Mouse (Mus musculus): ENCODE measurements around the gene Utrn. TPM values are rescaled to one million over a fixed set of nuclear protein-coding genes. Genes with fewer than 3 reads are reported as not detected.

The Utrn gene
- polyA plus RNA-seq (2012; ENCODE audit: insufficient read depth, insufficient read length, missing spikeins) = 27.9 and 42.7 TPM in 2 replicates

- peak within 1 kb of the TSS; percentile 90 for H3K27ac ChIP-seq (replicated peaks; ENCODE audit: low read depth, low read length)
- peak within 1 kb of the TSS; percentile 97 for H3K4me3 ChIP-seq (ENCODE audit: insufficient read depth, low read depth, low read length)
- H3K4me1 ChIP-seq (ENCODE audit: control insufficient read depth, insufficient read depth, insufficient read length, low read length) = peaks cover 5% of the 10 kb centered on the region
Measured at GRCm38 (mm10) chr10:12869029-12869671, at the start of gene Utrn. Gene Utrn, minus strand, starts transcription at chr10:12869365.

GRCm38 (mm10) chr10:12917626-12918025 lies 48.5 kb upstream of the Utrn start:
- no peak overlapping the region for H3K4me3 ChIP-seq (ENCODE audit: insufficient read depth, low read depth, low read length)

GRCm38 (mm10) chr10:12916376-12916775 lies 47.2 kb upstream of the Utrn start:
- Histone ChIP-seq H3K27ac (replicated peaks; ENCODE audit: low read depth, low read length) (no peak overlapping the region), H3K4me3 (ENCODE audit: insufficient read depth, low read depth, low read length) (no peak overlapping the region), H3K4me1 (ENCODE audit: control insufficient read depth, insufficient read depth, insufficient read length, low read length) (peaks cover 2% of the 10 kb centered on the region; the same call in 1 of the 2 replicates)

More at GRCm38 (mm10) chr10:12917626-12918025, 48.5 kb upstream of the Utrn start:
- no peaks in the 10 kb centered on the region for H3K4me1 ChIP-seq (ENCODE audit: control insufficient read depth, insufficient read depth, insufficient read length, low read length)
- H3K27ac ChIP-seq (replicated peaks; ENCODE audit: low read depth, low read length) = no peak overlapping the region

- no peak overlapping the region for H3K4me3 ChIP-seq (ENCODE audit: insufficient read depth, low read depth, low read length)
- H3K27ac ChIP-seq (replicated peaks; ENCODE audit: low read depth, low read length) = no peak overlapping the region
- peaks cover 2% of the 10 kb centered on the region; the same call in 1 of the 2 replicates for H3K4me1 ChIP-seq (ENCODE audit: control insufficient read depth, insufficient read depth, insufficient read length, low read length)
Measured at GRCm38 (mm10) chr10:12915826-12916225, 46.7 kb upstream of the Utrn start.

- Histone ChIP-seq H3K4me3 (ENCODE audit: insufficient read depth, low read depth, low read length) (no peak overlapping the region), H3K4me1 (ENCODE audit: control insufficient read depth, insufficient read depth, insufficient read length, low read length) (peaks cover 2% of the 10 kb centered on the region; the same call in 1 of the 2 replicates), H3K27ac (replicated peaks; ENCODE audit: low read depth, low read length) (no peak overlapping the region)
Measured at GRCm38 (mm10) chr10:12914203-12914602, 45.0 kb upstream of the Utrn start.

- Histone ChIP-seq H3K27ac (replicated peaks; ENCODE audit: low read depth, low read length) (peak overlapping the region; percentile 65), H3K4me3 (ENCODE audit: insufficient read depth, low read depth, low read length) (peak overlapping the region; percentile 49)
Measured at GRCm38 (mm10) chr10:12911981-12912530, 42.9 kb upstream of the Utrn start.

GRCm38 (mm10) chr10:12911451-12911850 lies 42.3 kb upstream of the Utrn start:
- Histone ChIP-seq H3K4me1 (ENCODE audit: control insufficient read depth, insufficient read depth, insufficient read length, low read length) (peaks cover 2% of the 10 kb centered on the region; the same call in 1 of the 2 replicates), H3K4me3 (ENCODE audit: insufficient read depth, low read depth, low read length) (no peak overlapping the region), H3K27ac (replicated peaks; ENCODE audit: low read depth, low read length) (no peak overlapping the region)

More at GRCm38 (mm10) chr10:12911981-12912530, 42.9 kb upstream of the Utrn start:
- H3K4me1 ChIP-seq (ENCODE audit: control insufficient read depth, insufficient read depth, insufficient read length, low read length) = peaks cover 2% of the 10 kb centered on the region; the same call in 1 of the 2 replicates

- H3K4me3 ChIP-seq (ENCODE audit: insufficient read depth, low read depth, low read length) = no peak overlapping the region
- peaks cover 2% of the 10 kb centered on the region; the same call in 1 of the 2 replicates for H3K4me1 ChIP-seq (ENCODE audit: control insufficient read depth, insufficient read depth, insufficient read length, low read length)
- no peak overlapping the region for H3K27ac ChIP-seq (replicated peaks; ENCODE audit: low read depth, low read length)
Measured at GRCm38 (mm10) chr10:12909891-12910290, 40.7 kb upstream of the Utrn start.

- no peak overlapping the region for H3K27ac ChIP-seq (replicated peaks; ENCODE audit: low read depth, low read length)
- H3K4me1 ChIP-seq (ENCODE audit: control insufficient read depth, insufficient read depth, insufficient read length, low read length) = peaks cover 2% of the 10 kb centered on the region; the same call in 1 of the 2 replicates
- no peak overlapping the region for H3K4me3 ChIP-seq (ENCODE audit: insufficient read depth, low read depth, low read length)
Measured at GRCm38 (mm10) chr10:12909179-12909578, 40.0 kb upstream of the Utrn start.

- Histone ChIP-seq H3K4me3 (ENCODE audit: insufficient read depth, low read depth, low read length) (no peak overlapping the region), H3K27ac (replicated peaks; ENCODE audit: low read depth, low read length) (no peak overlapping the region), H3K4me1 (ENCODE audit: control insufficient read depth, insufficient read depth, insufficient read length, low read length) (no peaks in the 10 kb centered on the region)
Measured at GRCm38 (mm10) chr10:12904140-12904528, 35.0 kb upstream of the Utrn start.

- H3K4me1 ChIP-seq (ENCODE audit: control insufficient read depth, insufficient read depth, insufficient read length, low read length) = no peaks in the 10 kb centered on the region
- no peak overlapping the region for H3K4me3 ChIP-seq (ENCODE audit: insufficient read depth, low read depth, low read length)
- no peak overlapping the region for H3K27ac ChIP-seq (replicated peaks; ENCODE audit: low read depth, low read length)
Measured at GRCm38 (mm10) chr10:12903440-12904139, 34.4 kb upstream of the Utrn start.

GRCm38 (mm10) chr10:12899901-12900300 lies 30.7 kb upstream of the Utrn start:
- Histone ChIP-seq H3K4me1 (ENCODE audit: control insufficient read depth, insufficient read depth, insufficient read length, low read length) (no peaks in the 10 kb centered on the region), H3K27ac (replicated peaks; ENCODE audit: low read depth, low read length) (no peak overlapping the region)

GRCm38 (mm10) chr10:12893339-12893738 lies 24.2 kb upstream of the Utrn start:
- Histone ChIP-seq H3K4me1 (ENCODE audit: control insufficient read depth, insufficient read depth, insufficient read length, low read length) (no peaks in the 10 kb centered on the region), H3K4me3 (ENCODE audit: insufficient read depth, low read depth, low read length) (no peak overlapping the region), H3K27ac (replicated peaks; ENCODE audit: low read depth, low read length) (no peak overlapping the region)

More at GRCm38 (mm10) chr10:12899901-12900300, 30.7 kb upstream of the Utrn start:
- no peak overlapping the region for H3K4me3 ChIP-seq (ENCODE audit: insufficient read depth, low read depth, low read length)

- no peak overlapping the region for H3K27ac ChIP-seq (replicated peaks; ENCODE audit: low read depth, low read length)
- H3K4me3 ChIP-seq (ENCODE audit: insufficient read depth, low read depth, low read length) = no peak overlapping the region
- 0 out of 2 replicates have a peak, but pooled peaks cover 2% of the 10 kb centered on the region for H3K4me1 ChIP-seq (ENCODE audit: control insufficient read depth, insufficient read depth, insufficient read length, low read length)
Measured at GRCm38 (mm10) chr10:12888373-12888772, 19.2 kb upstream of the Utrn start.

GRCm38 (mm10) chr10:12887792-12888191 lies 18.6 kb upstream of the Utrn start:
- H3K4me1 ChIP-seq (ENCODE audit: control insufficient read depth, insufficient read depth, insufficient read length, low read length) = 0 out of 2 replicates have a peak, but pooled peaks cover 2% of the 10 kb centered on the region
- peak overlapping the region; percentile 5; the same call in 1 of the 2 replicates for H3K27ac ChIP-seq (replicated peaks; ENCODE audit: low read depth, low read length)

More at GRCm38 (mm10) chr10:12887792-12888191, 18.6 kb upstream of the Utrn start:
- no peak overlapping the region for H3K4me3 ChIP-seq (ENCODE audit: insufficient read depth, low read depth, low read length)
